Mouse (Mus musculus) kidney, embryonic 16.5 days (tissue): ENCODE measurements at regions not wholly inside any gene's neighbourhood (a gene's known extent, or its start where the extent isn't known, plus 50 kb on each side); places are given as distances from the start of the nearest gene placed in this dataset.

Source experiments
- ATAC-seq: fragments of 200-750 bp; cut with Nextera tagmentation; 2 replicates; pipeline ENCODE4 v1.8.0; 2017; ENCODE audit warnings: moderate TSS enrichment; ENCODE audit not compliant: low FRiP score, low TSS enrichment
- H3K27ac ChIP-seq: fragments of 300-500 bp; sonication (generic); 2 replicates; pipeline ENCODE4 v1.5.1; 2014; ENCODE audit warnings: low read length
- H3K27me3 ChIP-seq: fragments of 300-500 bp; sonication (generic); 2 replicates; pipeline ENCODE4 v1.6.1; 2014; ENCODE audit warnings: low read length, control low read depth, mixed read lengths; ENCODE audit not compliant: insufficient read depth
- H3K36me3 ChIP-seq: fragments of 300-500 bp; sonication (generic); 2 replicates; pipeline ENCODE4 v1.6.1; 2014; ENCODE audit warnings: low read length, control low read depth, mixed read lengths; ENCODE audit not compliant: insufficient read depth
- H3K4me1 ChIP-seq: fragments of 300-500 bp; sonication (generic); 2 replicates; pipeline ENCODE4 v1.6.1; 2014; ENCODE audit warnings: low read length, control low read depth, mixed read lengths; ENCODE audit not compliant: insufficient read depth
- H3K4me2 ChIP-seq: fragments of 300-500 bp; sonication (generic); replicated peaks from 2 replicates; pipeline ENCODE4 v1.6.1; 2014; ENCODE audit warnings: low read depth, low read length
- H3K4me3 ChIP-seq: fragments of 300-500 bp; sonication (generic); 2 replicates; pipeline ENCODE4 v1.5.1; 2014; ENCODE audit warnings: mild to moderate bottlenecking, low read length
- H3K9ac ChIP-seq: fragments of 300-500 bp; sonication (generic); replicated peaks from 2 replicates; pipeline ENCODE4 v1.6.1; 2014; ENCODE audit warnings: low read length
- H3K9me3 ChIP-seq: fragments of 300-500 bp; sonication (generic); 2 replicates; pipeline ENCODE4 v1.6.1; 2016; ENCODE audit warnings: low read length, control low read depth
- WGBS: fragments of 180-500 bp; shearing (Covaris S2); extraction: QIAGEN DNeasy Blood & Tissue Kit; methylation state at CpG from one replicate; pipeline ENCODE4 v1.1.7; 2014; 5-methylcytosine and 5-hydroxymethylcytosine counted together
- microRNA-seq: library from miRNA; unstranded; fragments of <30 nt; microRNA quantifications from one replicate; pipeline ENCODE4, GENCODE M21; 2016

- 67% methylated on average over 7 of the region's 7 CpGs for WGBS
- Histone ChIP-seq H3K4me2 (no peak overlapping the region), H3K27me3 (no peaks in the 10 kb centered on the region), H3K9me3 (no peaks in the 10 kb centered on the region), H3K4me1 (peaks cover 4% of the 10 kb centered on the region; the same call in 1 of the 2 replicates), H3K27ac (no peak overlapping the region), H3K9ac (no peak overlapping the region), H3K4me3 (no peak overlapping the region), H3K36me3 (no peaks in the 10 kb centered on the region)
- no peak for ATAC-seq
Measured at GRCm38 (mm10) chr10:126243051-126243450, 277.1 kb downstream of the Lrig3 start.

- Histone ChIP-seq H3K9ac (no peak overlapping the region), H3K4me1 (peaks cover 4% of the 10 kb centered on the region; the same call in 1 of the 2 replicates), H3K27me3 (no peaks in the 10 kb centered on the region), H3K4me3 (no peak overlapping the region), H3K27ac (no peak overlapping the region), H3K4me2 (no peak overlapping the region), H3K36me3 (no peaks in the 10 kb centered on the region), H3K9me3 (no peaks in the 10 kb centered on the region)
- no peak for ATAC-seq
- WGBS = 17% methylated on average over 4 of the region's 4 CpGs
Measured at GRCm38 (mm10) chr10:126239536-126239935, 273.6 kb downstream of the Lrig3 start.

Small RNAs in the stretch of these regions (microRNA-seq; reads per million reads assigned to microRNA genes)
- 19.5 reads per million, percentile 38 among the genes with 10 or more reads in this experiment for gene Mir378d
